Mouse (Mus musculus): ENCODE measurements at regions not wholly inside any gene's neighbourhood (a gene's known extent, or its start where the extent isn't known, plus 50 kb on each side); places are given as distances from the start of the nearest gene placed in this dataset.
A peak's percentile ranks its signal among the peaks of the same experiment; 100 is the strongest.
"Not testable (repeated sequence)": the region's sequence is repeated elsewhere in the genome, so short reads cannot be mapped to it uniquely, and the experiment has no call there.

DNA sequence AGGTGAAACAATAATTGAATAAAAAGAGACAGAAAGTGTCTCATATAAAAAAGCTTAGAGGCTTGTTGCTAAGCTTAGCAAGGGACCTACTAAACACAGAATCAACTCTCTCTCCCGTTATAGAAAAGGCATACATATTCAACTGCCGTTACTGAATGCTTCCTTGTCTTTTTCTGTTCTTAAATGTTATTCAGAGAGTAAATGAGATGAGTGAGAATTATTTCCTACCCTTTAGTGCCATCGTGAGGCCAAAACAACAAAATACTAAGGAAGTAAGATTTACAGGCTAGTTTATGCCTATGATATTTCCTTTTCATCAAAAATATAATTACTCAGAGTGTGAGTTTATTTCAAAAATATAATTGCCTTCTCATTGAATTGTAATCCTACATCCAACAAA is 686.6 kb upstream of the 1700008P02Rik start:
- Histone ChIP-seq H3K9ac (ENCODE audit: low read depth, low read length) (no peak overlapping the region), H3K4me2 (ENCODE audit: low read depth, low read length) (no peak overlapping the region), H3K27ac (replicated peaks; ENCODE audit: low read depth, low read length) (no peak overlapping the region), H3K4me3 (ENCODE audit: low read depth, low read length) (no peak overlapping the region), H3K9me3 (ENCODE audit: control insufficient read depth, low read length) (no peaks in the 10 kb centered on the region), H3K36me3 (ENCODE audit: control insufficient read depth, insufficient read depth, low read length) (no peaks in the 10 kb centered on the region), H3K27me3 (replicated peaks; ENCODE audit: control insufficient read depth, insufficient read depth, low read length) (no peaks in the 10 kb centered on the region), H3K4me1 (ENCODE audit: control insufficient read depth, insufficient read depth, low read length) (no peaks in the 10 kb centered on the region)
- DNase-seq (ENCODE audit: low spot score) (peak; percentile 38), ATAC-seq (ENCODE audit: low read depth) (no peak)
- 36% methylated on average over 3 of the region's 3 CpGs for WGBS

DNA sequence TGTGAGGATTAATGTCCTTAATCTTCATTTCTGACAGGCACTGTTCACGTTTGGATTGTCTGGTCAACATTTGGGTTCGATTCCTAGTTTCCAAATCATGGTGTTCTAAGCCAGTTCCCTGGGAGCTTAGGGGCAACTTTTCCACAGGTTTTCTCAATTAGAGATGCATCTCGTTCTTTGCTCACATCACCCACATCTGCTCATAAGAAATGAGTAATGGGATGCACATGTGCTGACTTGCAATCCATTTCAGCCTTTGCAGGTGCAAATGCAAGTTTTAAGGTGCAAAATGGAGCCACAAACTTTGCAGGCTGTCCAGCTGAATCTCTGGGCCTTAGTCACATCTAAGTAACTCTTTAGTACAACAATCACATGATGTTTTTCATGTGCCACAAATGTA is 678.3 kb upstream of the 1700008P02Rik start:
- DNase-seq (ENCODE audit: low spot score) = peak; percentile 8
- Histone ChIP-seq H3K9me3 (ENCODE audit: control insufficient read depth, low read length) (no peaks in the 10 kb centered on the region), H3K27ac (replicated peaks; ENCODE audit: low read depth, low read length) (no peak overlapping the region), H3K9ac (ENCODE audit: low read depth, low read length) (no peak overlapping the region), H3K36me3 (ENCODE audit: control insufficient read depth, insufficient read depth, low read length) (no peaks in the 10 kb centered on the region), H3K4me1 (ENCODE audit: control insufficient read depth, insufficient read depth, low read length) (no peaks in the 10 kb centered on the region), H3K4me2 (ENCODE audit: low read depth, low read length) (no peak overlapping the region), H3K4me3 (ENCODE audit: low read depth, low read length) (no peak overlapping the region), H3K27me3 (replicated peaks; ENCODE audit: control insufficient read depth, insufficient read depth, low read length) (no peaks in the 10 kb centered on the region)
- WGBS = 23% methylated on average over 3 of the region's 3 CpGs
- ATAC-seq (ENCODE audit: low read depth) = no peak

DNA sequence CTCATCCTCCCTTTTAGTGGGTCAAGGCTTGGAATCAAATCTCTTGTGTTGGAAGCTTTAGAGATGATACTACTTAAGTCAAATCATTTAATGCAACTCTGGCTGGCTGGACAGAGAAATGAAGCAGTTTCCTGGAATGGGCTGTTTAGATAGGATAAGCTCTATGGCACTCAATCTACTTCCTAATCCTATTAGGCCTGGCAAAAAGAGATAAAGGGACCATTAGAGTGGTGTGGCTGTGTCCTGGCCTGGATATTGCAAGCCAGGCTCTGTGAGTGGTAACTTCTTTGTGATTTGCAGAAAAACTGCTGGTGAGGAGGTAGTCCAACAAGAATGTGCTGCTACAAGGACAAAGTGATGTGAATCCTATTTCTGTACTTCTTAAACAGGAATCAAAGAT is 670.8 kb upstream of the 1700008P02Rik start:
- no peak overlapping the region for H3K4me3 ChIP-seq (ENCODE audit: low read depth, low read length)
- no peaks in the 10 kb centered on the region for H3K36me3 ChIP-seq (ENCODE audit: control insufficient read depth, insufficient read depth, low read length)
- H3K9ac ChIP-seq (ENCODE audit: low read depth, low read length) = no peak overlapping the region
- no peak for ATAC-seq (ENCODE audit: low read depth)
- no peaks in the 10 kb centered on the region for H3K4me1 ChIP-seq (ENCODE audit: control insufficient read depth, insufficient read depth, low read length)
- no peak for DNase-seq (ENCODE audit: low spot score)
- H3K4me2 ChIP-seq (ENCODE audit: low read depth, low read length) = no peak overlapping the region
- H3K27ac ChIP-seq (replicated peaks; ENCODE audit: low read depth, low read length) = no peak overlapping the region
- H3K27me3 ChIP-seq (replicated peaks; ENCODE audit: control insufficient read depth, insufficient read depth, low read length) = no peaks in the 10 kb centered on the region
- H3K9me3 ChIP-seq (ENCODE audit: control insufficient read depth, low read length) = no peaks in the 10 kb centered on the region

DNA sequence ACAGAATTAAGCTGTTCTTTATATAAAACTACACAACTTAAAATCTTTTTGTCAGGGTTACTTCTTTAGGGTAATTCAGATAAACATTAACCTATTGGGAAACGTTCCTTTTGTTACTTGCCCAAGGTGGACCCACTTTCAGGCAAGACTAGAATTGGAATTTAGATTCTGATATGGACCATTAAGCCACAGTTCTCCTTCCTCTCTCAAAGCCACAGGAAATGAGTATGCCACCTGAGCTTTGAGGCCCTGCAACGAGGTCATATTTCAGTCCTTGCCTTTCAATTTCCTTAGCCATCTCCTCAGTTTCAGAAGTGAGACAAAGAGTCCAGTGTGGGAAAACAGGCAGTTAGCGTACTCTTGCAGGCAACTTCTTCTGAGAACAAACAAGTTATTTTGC is 637.3 kb upstream of the 1700008P02Rik start:
- 24% methylated on average over 3 of the region's 3 CpGs for WGBS
- Histone ChIP-seq H3K27me3 (replicated peaks; ENCODE audit: control insufficient read depth, insufficient read depth, low read length) (no peaks in the 10 kb centered on the region), H3K4me3 (ENCODE audit: low read depth, low read length) (no peak overlapping the region), H3K9me3 (ENCODE audit: control insufficient read depth, low read length) (no peaks in the 10 kb centered on the region), H3K9ac (ENCODE audit: low read depth, low read length) (no peak overlapping the region), H3K36me3 (ENCODE audit: control insufficient read depth, insufficient read depth, low read length) (no peaks in the 10 kb centered on the region), H3K27ac (replicated peaks; ENCODE audit: low read depth, low read length) (no peak overlapping the region), H3K4me1 (ENCODE audit: control insufficient read depth, insufficient read depth, low read length) (no peaks in the 10 kb centered on the region), H3K4me2 (ENCODE audit: low read depth, low read length) (no peak overlapping the region)
- no peak for ATAC-seq (ENCODE audit: low read depth)
- DNase-seq (ENCODE audit: low spot score) = peak; percentile 5

DNA sequence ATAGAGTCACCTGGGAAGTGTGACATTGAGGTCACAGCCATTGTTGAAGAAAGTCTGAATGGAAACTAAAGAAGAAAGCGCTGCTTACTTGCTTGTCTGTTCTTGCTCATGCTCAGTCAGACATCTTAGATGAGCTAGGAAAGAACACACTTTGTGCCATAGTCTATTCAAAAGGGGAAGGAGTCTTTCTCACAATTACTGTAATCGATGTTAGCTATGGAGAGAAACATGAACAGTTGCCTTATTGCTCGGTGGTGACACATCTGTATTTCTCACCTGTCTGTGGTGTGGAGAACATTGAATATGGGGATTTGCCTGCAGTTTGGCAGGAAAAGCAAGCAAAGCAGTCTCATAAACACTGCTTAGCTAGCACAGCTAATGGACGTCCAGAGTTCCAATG is 628.1 kb upstream of the 1700008P02Rik start:
- no peaks in the 10 kb centered on the region for H3K9me3 ChIP-seq (ENCODE audit: control insufficient read depth, low read length)
- DNase-seq (ENCODE audit: low spot score) = no peak
- 82% methylated on average over 4 of the region's 4 CpGs for WGBS
- no peaks in the 10 kb centered on the region for H3K4me1 ChIP-seq (ENCODE audit: control insufficient read depth, insufficient read depth, low read length)
- no peaks in the 10 kb centered on the region for H3K36me3 ChIP-seq (ENCODE audit: control insufficient read depth, insufficient read depth, low read length)
- no peak overlapping the region for H3K4me2 ChIP-seq (ENCODE audit: low read depth, low read length)
- H3K27ac ChIP-seq (replicated peaks; ENCODE audit: low read depth, low read length) = no peak overlapping the region
- H3K4me3 ChIP-seq (ENCODE audit: low read depth, low read length) = no peak overlapping the region
- no peak overlapping the region for H3K9ac ChIP-seq (ENCODE audit: low read depth, low read length)
- H3K27me3 ChIP-seq (replicated peaks; ENCODE audit: control insufficient read depth, insufficient read depth, low read length) = no peaks in the 10 kb centered on the region
- ATAC-seq (ENCODE audit: low read depth) = no peak

DNA sequence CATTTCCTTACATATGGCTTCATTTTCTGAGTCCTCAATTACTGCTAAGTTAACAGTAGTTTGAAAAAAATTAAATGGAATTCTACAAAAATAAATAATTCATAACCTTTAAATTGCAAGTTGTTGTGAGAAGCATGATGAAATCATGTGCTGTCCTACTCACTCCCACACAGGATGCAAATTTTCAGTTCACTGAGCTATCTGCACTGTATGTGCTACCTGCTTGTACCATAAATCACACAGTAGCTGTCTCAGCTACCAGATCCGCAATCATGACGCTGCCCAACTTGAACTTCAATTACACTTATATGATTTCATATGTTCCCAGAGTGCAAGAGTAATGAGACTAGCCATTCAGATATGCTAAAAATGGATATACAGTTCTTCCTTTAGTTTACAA is 609.5 kb upstream of the 1700008P02Rik start:
- Histone ChIP-seq H3K4me1 (ENCODE audit: control insufficient read depth, insufficient read depth, low read length) (no peaks in the 10 kb centered on the region), H3K9me3 (ENCODE audit: control insufficient read depth, low read length) (no peaks in the 10 kb centered on the region), H3K9ac (ENCODE audit: low read depth, low read length) (no peak overlapping the region), H3K27ac (replicated peaks; ENCODE audit: low read depth, low read length) (no peak overlapping the region), H3K27me3 (replicated peaks; ENCODE audit: control insufficient read depth, insufficient read depth, low read length) (no peaks in the 10 kb centered on the region), H3K36me3 (ENCODE audit: control insufficient read depth, insufficient read depth, low read length) (no peaks in the 10 kb centered on the region), H3K4me2 (ENCODE audit: low read depth, low read length) (no peak overlapping the region), H3K4me3 (ENCODE audit: low read depth, low read length) (no peak overlapping the region)
- ATAC-seq (ENCODE audit: low read depth) = no peak
- DNase-seq (ENCODE audit: low spot score) = no peak
- 84% methylated on average over 2 of the region's 2 CpGs for WGBS

DNA sequence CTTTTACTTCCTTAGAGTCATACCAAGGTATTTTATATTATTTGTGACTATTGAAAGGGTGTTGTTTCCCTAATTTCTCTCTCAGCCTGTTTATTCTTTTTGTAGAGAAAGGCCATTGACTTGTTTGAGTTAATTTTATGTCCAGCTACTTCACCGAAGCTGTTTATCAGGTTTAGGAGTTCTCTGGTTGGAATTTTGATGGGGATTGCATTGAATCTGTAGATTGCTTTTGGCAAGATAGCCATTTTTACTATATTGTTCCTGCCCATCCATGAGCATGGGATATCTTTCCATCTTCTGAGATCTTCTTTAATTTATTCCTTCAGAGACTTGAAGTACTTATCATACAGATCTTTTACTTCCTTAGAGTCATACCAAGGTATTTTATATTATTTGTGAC is 568.3 kb upstream of the 1700008P02Rik start:
- H3K4me2 ChIP-seq (ENCODE audit: low read depth, low read length) = not testable (repeated sequence)

DNA sequence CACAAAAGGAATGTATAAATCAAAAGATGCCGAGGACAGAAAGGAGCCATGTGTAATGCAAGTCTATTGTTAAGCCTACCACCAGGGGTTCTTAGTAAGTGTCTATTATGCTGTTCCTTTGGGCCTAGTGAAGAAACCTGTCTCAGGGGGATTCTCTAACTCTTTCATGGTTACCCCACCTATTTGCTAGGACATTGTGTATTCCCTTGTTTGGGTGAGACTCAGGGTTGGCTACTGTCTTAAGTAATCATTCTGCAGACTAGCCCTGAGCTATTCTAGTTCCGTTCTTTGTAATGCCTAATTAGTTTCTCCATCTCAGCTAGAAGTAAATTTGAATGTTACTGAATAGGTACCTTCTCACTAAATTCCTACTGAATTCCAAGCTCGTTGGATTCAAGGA is 546.4 kb upstream of the 1700008P02Rik start:
- WGBS = 61% methylated on average over 3 of the region's 3 CpGs
- Histone ChIP-seq H3K27ac (replicated peaks; ENCODE audit: low read depth, low read length) (no peak overlapping the region), H3K4me2 (ENCODE audit: low read depth, low read length) (no peak overlapping the region), H3K4me1 (ENCODE audit: control insufficient read depth, insufficient read depth, low read length) (no peaks in the 10 kb centered on the region), H3K9me3 (ENCODE audit: control insufficient read depth, low read length) (no peaks in the 10 kb centered on the region), H3K27me3 (replicated peaks; ENCODE audit: control insufficient read depth, insufficient read depth, low read length) (no peaks in the 10 kb centered on the region), H3K4me3 (ENCODE audit: low read depth, low read length) (no peak overlapping the region), H3K36me3 (ENCODE audit: control insufficient read depth, insufficient read depth, low read length) (no peaks in the 10 kb centered on the region), H3K9ac (ENCODE audit: low read depth, low read length) (no peak overlapping the region)
- no peak for ATAC-seq (ENCODE audit: low read depth)
- DNase-seq (ENCODE audit: low spot score) = no peak

More for the DNA sequence above, 568.3 kb upstream of the 1700008P02Rik start:
- WGBS = 86% methylated on average over 1 of the region's 1 CpGs
- H3K4me1 ChIP-seq (ENCODE audit: control insufficient read depth, insufficient read depth, low read length); ATAC-seq (ENCODE audit: low read depth); H3K9me3 ChIP-seq (ENCODE audit: control insufficient read depth, low read length); H3K36me3 ChIP-seq (ENCODE audit: control insufficient read depth, insufficient read depth, low read length); H3K9ac ChIP-seq (ENCODE audit: low read depth, low read length); H3K4me3 ChIP-seq (ENCODE audit: low read depth, low read length); DNase-seq (ENCODE audit: low spot score); H3K27me3 ChIP-seq (replicated peaks; ENCODE audit: control insufficient read depth, insufficient read depth, low read length); H3K27ac ChIP-seq (replicated peaks; ENCODE audit: low read depth, low read length): not testable (repeated sequence)

DNA sequence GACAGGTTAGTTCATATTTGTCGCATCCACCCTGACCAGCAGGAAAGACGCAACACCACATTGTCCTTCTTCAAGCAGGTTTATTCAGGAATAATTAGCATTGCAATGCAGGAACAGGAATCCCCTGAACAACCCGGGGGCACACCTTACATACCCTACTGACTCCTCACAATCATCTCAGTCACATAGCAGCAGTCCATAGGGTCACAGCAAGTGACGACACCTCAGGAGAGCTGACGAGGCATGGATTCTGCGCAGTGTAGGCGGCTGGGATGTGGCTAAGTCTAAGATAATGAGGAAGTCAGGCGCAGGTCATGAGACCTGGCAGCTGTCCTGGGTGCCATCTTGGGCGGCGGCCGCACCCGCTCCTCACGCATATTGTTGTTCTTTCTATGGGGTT is 518.8 kb upstream of the 1700008P02Rik start:
- no peak for ATAC-seq (ENCODE audit: low read depth)
- Histone ChIP-seq H3K9me3 (ENCODE audit: control insufficient read depth, low read length) (no peaks in the 10 kb centered on the region), H3K27me3 (replicated peaks; ENCODE audit: control insufficient read depth, insufficient read depth, low read length) (no peaks in the 10 kb centered on the region), H3K36me3 (ENCODE audit: control insufficient read depth, insufficient read depth, low read length) (no peaks in the 10 kb centered on the region), H3K9ac (ENCODE audit: low read depth, low read length) (no peak overlapping the region), H3K4me1 (ENCODE audit: control insufficient read depth, insufficient read depth, low read length) (no peaks in the 10 kb centered on the region), H3K4me2 (ENCODE audit: low read depth, low read length) (no peak overlapping the region), H3K4me3 (ENCODE audit: low read depth, low read length) (no peak overlapping the region), H3K27ac (replicated peaks; ENCODE audit: low read depth, low read length) (no peak overlapping the region)
- WGBS = 95% methylated on average over 13 of the region's 13 CpGs
- no peak for DNase-seq (ENCODE audit: low spot score)

Measured in embryonic facial prominence, embryonic 14.5 days (tissue).